Mouse (Mus musculus) limb, embryonic 11.5 days (tissue): ENCODE data around the gene Tlk2. TPM values are rescaled to one million over a fixed set of nuclear protein-coding genes. Genes with fewer than 3 reads are reported as not detected.
"Not testable (repeated sequence)": the region's sequence is repeated elsewhere in the genome, so short reads cannot be mapped to it uniquely, and the experiment has no call there.

Source experiments
- ATAC-seq: fragments of 200-750 bp; cut with Nextera tagmentation; 2 replicates; pipeline ENCODE4 v1.8.0; 2017; ENCODE audit warnings: low read depth; ENCODE audit not compliant: insufficient number of reproducible peaks, low FRiP score, low TSS enrichment
- DNase-seq: peaks from one replicate; pipeline ENCODE4 v3.0.0-alpha.2; 2015; ENCODE audit warnings: low spot score
- H3K27ac ChIP-seq: fragments of 300-500 bp; sonication (generic); replicated peaks from 2 replicates; pipeline ENCODE4 v1.5.1; 2014; ENCODE audit warnings: low read depth, mild to moderate bottlenecking, low read length
- H3K27me3 ChIP-seq: fragments of 300-500 bp; sonication (generic); 2 replicates; pipeline ENCODE4 v1.6.1; 2014; ENCODE audit warnings: mild to moderate bottlenecking, low read length, mixed read lengths; ENCODE audit not compliant: control insufficient read depth, insufficient read depth
- H3K36me3 ChIP-seq: fragments of 300-500 bp; sonication (generic); 2 replicates; pipeline ENCODE4 v1.6.1; 2014; ENCODE audit warnings: mild to moderate bottlenecking, low read length, moderate library complexity, mixed read lengths; ENCODE audit not compliant: control insufficient read depth, insufficient read depth
- H3K4me1 ChIP-seq: fragments of 300-500 bp; sonication (generic); 2 replicates; pipeline ENCODE4 v1.6.1; 2014; ENCODE audit warnings: low read length, mixed read lengths; ENCODE audit not compliant: control insufficient read depth, insufficient read depth
- H3K4me2 ChIP-seq: fragments of 300-500 bp; sonication (generic); 2 replicates; pipeline ENCODE4 v1.6.1; 2014; ENCODE audit warnings: low read depth, mild to moderate bottlenecking, moderate library complexity; ENCODE audit not compliant: severe bottlenecking
- H3K4me3 ChIP-seq: fragments of 300-500 bp; sonication (generic); 2 replicates; pipeline ENCODE4 v1.5.1; 2014; ENCODE audit warnings: low read depth, low read length
- H3K9ac ChIP-seq: fragments of 300-500 bp; sonication (generic); 2 replicates; pipeline ENCODE4 v1.6.1; 2014; ENCODE audit warnings: mild to moderate bottlenecking, low read length
- H3K9me3 ChIP-seq: fragments of 300-500 bp; sonication (generic); 2 replicates; pipeline ENCODE4 v1.6.1; 2016; ENCODE audit warnings: low read length; ENCODE audit not compliant: control insufficient read depth
- WGBS: fragments of 180-500 bp; shearing (Covaris S2); extraction: QIAGEN DNeasy Blood & Tissue Kit; methylation state at CpG from one replicate; pipeline ENCODE4 v1.1.7; 2014; 5-methylcytosine and 5-hydroxymethylcytosine counted together
- polyA plus RNA-seq: library from polyadenylated mRNA; unstranded; fragments of >200 nt; fragmentation: Nextera tagmentation; extraction: Ambion mirVana; gene quantifications from 2 replicates; pipeline ENCODE4 v1.2.1, GENCODE M21; 2014

Gene Tlk2
- polyA plus RNA-seq: 29.9 and 30.1 TPM in 2 replicates

DNA sequence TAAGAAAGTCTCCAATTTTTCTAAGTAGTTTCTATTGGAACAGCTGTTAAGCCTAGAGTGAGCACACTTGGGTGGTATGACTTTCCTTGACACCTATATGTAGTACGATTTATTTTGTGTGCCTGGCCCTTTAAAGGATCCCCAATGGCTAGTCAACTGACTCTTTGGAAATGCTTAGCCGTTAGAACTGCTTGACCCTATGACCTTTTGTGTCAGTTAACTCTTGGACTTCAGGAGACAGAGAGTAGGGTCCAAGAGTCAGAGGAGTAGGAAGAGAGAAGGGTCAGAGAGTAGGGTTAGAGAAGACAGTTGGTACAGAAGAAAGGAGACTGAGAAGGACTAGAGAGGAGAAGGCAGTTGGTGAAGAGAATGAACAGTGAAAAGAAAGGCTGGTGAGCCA, at the start of gene Tlk2:
TSS of gene Tlk2 (plus strand) at position 292 of the 400 bp plus-strand sequence.
- H3K9me3 ChIP-seq: no peaks in the 10 kb centered on the region
- 49% methylated on average over 2 of the region's 2 CpGs for WGBS
- H3K27ac ChIP-seq: no peak within 1 kb of the TSS
- no peak for ATAC-seq
- H3K4me2 ChIP-seq: no peak within 1 kb of the TSS; the same call in 1 of the 2 replicates
- no peak within 1 kb of the TSS for H3K9ac ChIP-seq
- DNase-seq: no peak
- H3K4me3 ChIP-seq: no peak within 1 kb of the TSS
- no peaks in the 10 kb centered on the region for H3K27me3 ChIP-seq
- no peaks in the 10 kb centered on the region; the same call in 1 of the 2 replicates for H3K4me1 ChIP-seq
- H3K36me3 ChIP-seq: no peaks in the 10 kb centered on the region

DNA sequence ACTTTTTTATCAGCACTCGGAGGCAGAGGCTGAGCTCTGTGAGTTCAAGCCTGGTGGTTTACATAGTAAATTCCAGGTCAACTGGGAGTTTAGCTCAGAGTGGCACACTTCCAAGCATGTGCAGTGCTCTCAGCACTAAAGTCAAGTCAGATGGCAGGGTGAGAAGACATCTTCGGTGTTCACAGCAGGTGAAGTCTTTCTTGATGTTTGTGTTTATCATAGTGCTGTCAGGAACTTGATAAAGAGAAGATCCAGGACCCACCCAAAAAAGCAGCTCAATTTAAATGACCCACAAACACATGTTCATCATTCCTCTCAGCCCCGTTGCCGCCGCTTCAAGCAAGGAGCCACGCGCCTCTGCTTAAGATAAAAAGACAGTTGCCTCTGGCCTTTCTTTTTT, 42.9 kb upstream of the Tlk2 start:
- H3K4me3 ChIP-seq: no peak overlapping the region
- DNase-seq (no peak), ATAC-seq (no peak)
- no peaks in the 10 kb centered on the region for H3K27me3 ChIP-seq
- no peak overlapping the region for H3K4me2 ChIP-seq
- H3K4me1 ChIP-seq: no peaks in the 10 kb centered on the region
- 96% methylated on average over 7 of the region's 7 CpGs for WGBS
- H3K9me3 ChIP-seq: no peaks in the 10 kb centered on the region
- no peak overlapping the region for H3K27ac ChIP-seq
- peaks cover 26% of the 10 kb centered on the region for H3K36me3 ChIP-seq
- H3K9ac ChIP-seq: no peak overlapping the region

DNA sequence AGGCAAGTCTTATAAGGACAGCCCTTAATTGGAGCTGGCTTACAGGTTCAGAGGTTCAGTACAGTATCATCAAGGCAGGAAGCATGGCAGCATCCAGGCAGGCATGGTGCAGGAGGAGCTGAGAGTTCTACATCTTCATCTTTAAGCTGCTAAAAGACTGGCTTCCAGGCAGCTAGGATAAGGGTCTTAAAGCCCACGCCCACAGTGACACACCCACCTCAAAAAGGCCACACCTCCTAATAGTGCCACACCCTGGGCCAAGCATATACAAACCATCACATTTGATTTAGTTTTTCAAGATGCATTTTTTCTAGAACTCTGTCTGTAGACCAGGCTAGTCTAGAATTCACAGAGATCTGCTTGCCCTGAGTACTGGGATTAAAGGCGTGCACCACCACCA, 41.4 kb upstream of the Tlk2 start:
- WGBS: 93% methylated on average over 2 of the region's 2 CpGs
- not testable (repeated sequence) for DNase-seq, H3K27ac ChIP-seq, H3K4me3 ChIP-seq, H3K4me1 ChIP-seq, H3K4me2 ChIP-seq, ATAC-seq, H3K27me3 ChIP-seq, H3K9me3 ChIP-seq, H3K9ac ChIP-seq
- H3K36me3 ChIP-seq: peaks cover 24% of the 10 kb centered on the region

DNA sequence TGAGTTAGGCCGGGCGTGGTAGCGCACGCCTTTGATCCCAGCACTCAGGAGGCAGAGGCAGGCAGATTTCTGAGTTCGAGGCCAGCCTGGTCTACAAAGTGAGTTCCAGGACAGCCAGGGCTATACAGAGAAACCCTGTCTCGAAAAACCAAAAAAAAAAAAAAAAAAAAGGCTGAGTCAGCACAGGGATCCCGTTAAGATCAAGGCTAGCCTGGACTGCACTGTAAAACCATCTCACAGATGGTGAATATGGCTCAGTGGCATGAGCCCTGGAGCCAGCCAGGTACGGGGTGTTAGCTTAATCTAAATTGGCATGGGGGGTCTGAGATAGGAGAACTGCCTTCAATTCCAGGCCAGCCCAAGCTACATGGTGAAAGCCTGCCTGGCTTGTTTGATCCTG, 38.1 kb upstream of the Tlk2 start:
- H3K27me3 ChIP-seq, H3K9me3 ChIP-seq, H3K4me3 ChIP-seq, DNase-seq, H3K4me1 ChIP-seq, H3K27ac ChIP-seq, H3K9ac ChIP-seq, ATAC-seq, H3K4me2 ChIP-seq: not testable (repeated sequence)
- 95% methylated on average over 7 of the region's 8 CpGs for WGBS
- H3K36me3 ChIP-seq: peaks cover 14% of the 10 kb centered on the region; the same call in 1 of the 2 replicates

DNA sequence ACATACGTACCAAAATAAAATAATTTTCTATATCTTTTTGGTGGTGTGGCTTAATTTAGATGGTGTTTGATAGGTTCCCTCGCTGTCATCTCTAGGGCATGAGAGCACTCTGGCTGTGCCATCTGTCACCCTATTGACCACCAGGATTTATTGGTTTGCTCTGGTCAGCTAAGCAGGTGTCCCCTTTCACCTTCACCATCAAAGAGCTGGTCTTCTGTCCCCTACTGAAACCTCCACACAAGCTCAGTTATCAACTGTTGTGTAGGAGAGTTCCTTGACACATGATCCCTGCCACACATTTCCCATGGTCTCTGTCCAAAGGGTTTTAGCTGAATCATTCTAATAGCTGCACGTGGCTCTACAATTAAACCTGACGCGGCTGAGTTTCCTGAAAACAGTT, 37.5 kb upstream of the Tlk2 start:
- no peak for ATAC-seq
- no peak overlapping the region for H3K27ac ChIP-seq

DNA sequence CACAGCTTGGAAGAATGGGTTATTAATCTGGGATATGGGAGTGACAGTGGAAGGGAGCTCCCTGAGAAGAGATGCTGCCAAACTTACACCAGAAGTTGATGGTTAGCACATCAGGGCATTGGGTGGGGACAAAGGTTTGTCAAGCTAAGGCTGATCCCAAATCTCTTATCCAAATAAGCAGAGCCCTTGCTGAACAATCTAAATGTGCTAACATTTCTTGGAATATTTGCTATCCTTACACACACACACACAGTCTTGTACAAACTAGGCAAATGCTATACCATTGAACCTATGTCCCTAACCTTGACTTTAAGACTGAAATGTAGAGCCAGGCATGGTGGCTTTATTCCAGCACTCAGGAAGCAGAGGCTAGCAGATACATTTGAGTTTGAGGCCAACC, 35.0 kb upstream of the Tlk2 start:
- DNase-seq (no peak), ATAC-seq (no peak)
- Histone ChIP-seq H3K4me3 (no peak overlapping the region), H3K4me1 (no peaks in the 10 kb centered on the region), H3K4me2 (no peak overlapping the region), H3K27me3 (0 out of 2 replicates have a peak, but pooled peaks cover 2% of the 10 kb centered on the region), H3K9ac (no peak overlapping the region), H3K9me3 (no peaks in the 10 kb centered on the region), H3K36me3 (peaks cover 3% of the 10 kb centered on the region; the same call in 1 of the 2 replicates), H3K27ac (no peak overlapping the region)

More for the DNA sequence above, 37.5 kb upstream of the Tlk2 start:
- H3K4me3 ChIP-seq: no peak overlapping the region
- peaks cover 14% of the 10 kb centered on the region; the same call in 1 of the 2 replicates for H3K36me3 ChIP-seq
- WGBS: 94% methylated on average over 5 of the region's 5 CpGs
- H3K4me2 ChIP-seq: no peak overlapping the region
- no peaks in the 10 kb centered on the region for H3K9me3 ChIP-seq
- H3K4me1 ChIP-seq: no peaks in the 10 kb centered on the region
- no peak overlapping the region for H3K9ac ChIP-seq
- DNase-seq: no peak
- 0 out of 2 replicates have a peak, but pooled peaks cover 1% of the 10 kb centered on the region for H3K27me3 ChIP-seq

DNA sequence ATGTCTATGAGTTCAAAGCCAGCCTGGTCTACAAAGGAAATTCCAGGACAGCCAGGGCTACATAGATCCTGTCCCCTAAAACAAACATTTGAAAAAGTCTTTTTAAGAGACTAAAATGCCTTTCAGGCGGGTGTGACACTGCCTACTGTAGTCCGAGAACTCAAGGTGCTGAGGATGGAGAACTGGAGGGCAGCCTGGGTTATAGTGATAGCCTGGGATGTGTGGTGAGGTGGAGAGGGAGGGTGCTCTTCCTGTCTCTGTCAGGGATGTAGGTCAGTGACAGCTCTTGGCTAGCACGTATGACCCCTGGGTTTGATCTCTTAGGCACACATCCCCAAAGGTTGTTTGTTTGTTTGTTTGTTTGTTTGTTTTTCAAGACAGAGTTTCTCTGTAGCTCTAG, 34.5 kb upstream of the Tlk2 start:
- H3K27me3 ChIP-seq: 0 out of 2 replicates have a peak, but pooled peaks cover 2% of the 10 kb centered on the region
- WGBS: 86% methylated on average over 3 of the region's 3 CpGs
- H3K27ac ChIP-seq: no peak overlapping the region
- no peaks in the 10 kb centered on the region for H3K9me3 ChIP-seq
- no peak overlapping the region for H3K4me2 ChIP-seq
- no peaks in the 10 kb centered on the region for H3K4me1 ChIP-seq
- ATAC-seq: no peak
- no peak for DNase-seq
- H3K4me3 ChIP-seq: no peak overlapping the region
- H3K9ac ChIP-seq: no peak overlapping the region
- peaks cover 2% of the 10 kb centered on the region; the same call in 1 of the 2 replicates for H3K36me3 ChIP-seq

DNA sequence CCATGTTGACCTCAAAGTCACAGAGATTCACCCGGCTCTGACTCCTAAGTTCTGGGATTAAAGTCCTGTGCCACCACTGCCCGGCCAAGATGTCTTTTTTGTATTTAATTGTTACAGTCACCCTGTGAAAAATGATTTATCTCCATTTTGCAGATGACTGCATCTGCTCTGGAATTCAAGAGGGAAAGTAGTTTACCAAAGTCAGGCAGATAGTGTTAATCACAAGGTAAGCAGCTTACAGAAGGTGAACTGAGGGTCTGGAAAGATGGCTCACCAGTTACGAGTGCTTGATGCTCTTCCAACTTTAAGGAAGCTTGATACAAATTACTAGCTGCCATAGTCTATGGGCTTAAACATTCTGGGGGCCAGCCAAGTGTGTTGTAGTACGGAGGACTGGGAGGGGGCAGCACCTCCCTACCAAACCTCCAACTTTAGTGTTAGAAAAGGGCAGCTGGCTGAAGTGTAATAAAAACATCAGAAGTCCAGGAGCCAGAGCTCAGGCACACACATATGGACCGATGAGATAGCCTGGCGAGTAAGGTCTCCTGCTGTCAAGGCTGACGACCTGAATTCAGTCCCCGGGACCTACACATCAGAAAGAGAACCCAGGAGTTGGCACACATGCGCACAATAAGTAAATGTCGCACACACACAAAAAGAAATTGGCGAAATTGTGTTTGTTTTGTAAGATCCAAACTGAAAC, 33.9 kb upstream of the Tlk2 start:
- DNase-seq: no peak
- WGBS: 67% methylated on average over 11 of the region's 11 CpGs
- Histone ChIP-seq H3K27ac (no peak overlapping the region), H3K9me3 (no peaks in the 10 kb centered on the region), H3K36me3 (no peaks in the 10 kb centered on the region; the same call in 1 of the 2 replicates), H3K4me1 (no peaks in the 10 kb centered on the region), H3K4me3 (no peak overlapping the region), H3K27me3 (0 out of 2 replicates have a peak, but pooled peaks cover 2% of the 10 kb centered on the region), H3K9ac (no peak overlapping the region), H3K4me2 (no peak overlapping the region)
- no peak for ATAC-seq
